Comparison of ENCODE assay signal across 8 mouse cellular contexts in the genomic region with DNA sequence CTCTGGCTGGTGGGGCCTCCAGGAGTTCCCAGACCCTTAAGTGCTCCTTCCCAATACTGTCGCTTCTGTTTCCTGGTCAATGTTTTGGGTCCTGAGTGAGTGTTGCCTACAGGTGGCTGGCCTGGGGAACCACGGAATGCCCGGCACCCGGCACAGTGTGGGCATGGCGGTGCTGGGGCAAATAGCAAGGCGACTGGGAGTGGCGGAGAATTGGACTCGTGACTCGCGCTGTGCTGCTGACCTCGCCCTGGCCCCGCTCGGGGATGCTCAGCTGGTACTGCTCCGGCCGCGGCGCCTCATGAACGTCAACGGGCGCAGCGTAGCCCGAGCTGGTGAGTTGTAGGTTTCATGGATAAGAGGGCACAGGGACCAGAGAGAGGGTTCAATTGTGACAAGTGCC. TPM values are rescaled to one million over a fixed set of nuclear protein-coding genes. Genes with fewer than 3 reads are reported as not detected.
A peak's percentile ranks its signal among the peaks of the same experiment; 100 is the strongest.
DNase-seq lines count a peak whose midpoint lies in the region; ATAC-seq lines count a peak whose summit lies in the region.

No protein-coding gene starts in this region.

- no peak for ATAC-seq in kidney, embryonic 16.5 days (ENCODE audit: low FRiP score, low TSS enrichment)
- ATAC-seq in midbrain, embryonic 14.5 days (ENCODE audit: low FRiP score, low TSS enrichment): no peak

- H3K9ac ChIP-seq in kidney, embryonic 16.5 days (replicated peaks; ENCODE audit: low read length): peak overlapping the region; percentile 55
- H3K9ac ChIP-seq in midbrain, embryonic 14.5 days (replicated peaks; ENCODE audit: low read length): peak overlapping the region; percentile 46; the same call in 1 of the 2 replicates

- no peaks in the 10 kb centered on the region for H3K36me3 ChIP-seq in kidney, embryonic 16.5 days (ENCODE audit: insufficient read depth, low read length)
- H3K36me3 ChIP-seq in hindbrain, embryonic 10.5 days: 0 out of 2 replicates have a peak, but pooled peaks cover 2% of the 10 kb centered on the region
- no peaks in the 10 kb centered on the region for H3K36me3 ChIP-seq in midbrain, embryonic 14.5 days (ENCODE audit: control insufficient read depth, insufficient read depth, low read length)

- DNase-seq in kidney, adult 9 months: no peak
- DNase-seq in NIH3T3 (ENCODE audit: low read depth): peak; percentile 53
- no peak for DNase-seq in hindbrain, embryonic 10.5 days (ENCODE audit: low spot score)
- DNase-seq in midbrain, embryonic 14.5 days: no peak
- no peak for DNase-seq in layer of hippocampus, adult 9-10 months (ENCODE audit: low spot score)
- no peak for DNase-seq in urinary bladder, postnatal 36 days (ENCODE audit: low spot score in 2 of 2)
- DNase-seq in yolk sac, embryonic 10.5 days (ENCODE audit: low spot score): no peak

- WGBS in kidney, embryonic 16.5 days: 10% methylated on average over 22 of the region's 22 CpGs
- WGBS in hindbrain, embryonic 10.5 days: 20% methylated on average over 22 of the region's 22 CpGs
- 19% methylated on average over 22 of the region's 22 CpGs for WGBS in midbrain, embryonic 14.5 days

- peak overlapping the region; percentile 67 for H3K4me3 ChIP-seq in kidney, embryonic 16.5 days (ENCODE audit: low read length)
- peak overlapping the region; percentile 71 for H3K4me3 ChIP-seq in hindbrain, embryonic 10.5 days
- peak overlapping the region; percentile 60 for H3K4me3 ChIP-seq in midbrain, embryonic 14.5 days (replicated peaks; ENCODE audit: low read depth, low read length)

- no peaks in the 10 kb centered on the region for H3K27me3 ChIP-seq in kidney, embryonic 16.5 days (ENCODE audit: insufficient read depth, low read length)
- H3K27me3 ChIP-seq in hindbrain, embryonic 10.5 days (ENCODE audit: insufficient read depth, poor library complexity, severe bottlenecking): peaks cover 20% of the 10 kb centered on the region
- H3K27me3 ChIP-seq in midbrain, embryonic 14.5 days (ENCODE audit: control insufficient read depth, insufficient read depth, low read length): no peaks in the 10 kb centered on the region

- no peaks in the 10 kb centered on the region for H3K9me3 ChIP-seq in kidney, embryonic 16.5 days (ENCODE audit: low read length)
- H3K9me3 ChIP-seq in hindbrain, embryonic 10.5 days: no peaks in the 10 kb centered on the region
- H3K9me3 ChIP-seq in midbrain, embryonic 14.5 days (ENCODE audit: control insufficient read depth, low read length): no peaks in the 10 kb centered on the region

- H3K4me1 ChIP-seq in kidney, embryonic 16.5 days (ENCODE audit: insufficient read depth, low read length): peaks cover 16% of the 10 kb centered on the region
- peaks cover 39% of the 10 kb centered on the region for H3K4me1 ChIP-seq in hindbrain, embryonic 10.5 days (replicated peaks)
- H3K4me1 ChIP-seq in midbrain, embryonic 14.5 days (ENCODE audit: control insufficient read depth, insufficient read depth, low read length): peaks cover 9% of the 10 kb centered on the region

- H3K27ac ChIP-seq in kidney, embryonic 16.5 days (ENCODE audit: low read length): no peak overlapping the region
- H3K27ac ChIP-seq in hindbrain, embryonic 10.5 days: no peak overlapping the region; the same call in 1 of the 2 replicates
- no peak overlapping the region for H3K27ac ChIP-seq in midbrain, embryonic 14.5 days (replicated peaks; ENCODE audit: low read depth, low read length)

- H3K4me2 ChIP-seq in kidney, embryonic 16.5 days (replicated peaks; ENCODE audit: low read depth, low read length): peak overlapping the region; percentile 82
- peak overlapping the region; percentile 77 for H3K4me2 ChIP-seq in midbrain, embryonic 14.5 days (ENCODE audit: low read length)

RNA-seq across cellular contexts. Expression of a gene that starts 0.6 kb away (rescaled TPM):
- polyA plus RNA-seq in kidney, embryonic 16.5 days (2015; fragmentation: Nextera tagmentation; extraction: Ambion mirVana): 6.1 and 6.8 TPM in 2 replicates
- polyA plus RNA-seq in hindbrain, embryonic 10.5 days (2016; fragmentation: Nextera tagmentation; extraction: Ambion mirVana): 5.7 and 7.2 TPM in 2 replicates
- 3.5 TPM in 2 replicates for polyA plus RNA-seq in midbrain, embryonic 14.5 days (2014; fragmentation: Nextera tagmentation; extraction: Ambion mirVana)

RNA-seq across cellular contexts. Expression of a gene that starts 0.8 kb away (rescaled TPM):
- 0.21 and 0.29 TPM in 2 replicates for polyA plus RNA-seq in kidney, embryonic 16.5 days (2015; fragmentation: Nextera tagmentation; extraction: Ambion mirVana)
- 0.31 and 0.73 TPM in 2 replicates for polyA plus RNA-seq in hindbrain, embryonic 10.5 days (2016; fragmentation: Nextera tagmentation; extraction: Ambion mirVana)
- polyA plus RNA-seq in midbrain, embryonic 14.5 days (2014; fragmentation: Nextera tagmentation; extraction: Ambion mirVana): 0.41 and 0.80 TPM in 2 replicates

RNA-seq across cellular contexts. Expression of a gene that starts 8.0 kb away (rescaled TPM):
- 0.29 and 0.32 TPM in 2 replicates for polyA plus RNA-seq in kidney, embryonic 16.5 days (2015; fragmentation: Nextera tagmentation; extraction: Ambion mirVana)
- polyA plus RNA-seq in hindbrain, embryonic 10.5 days (2016; fragmentation: Nextera tagmentation; extraction: Ambion mirVana): 1.1 and 1.2 TPM in 2 replicates
- 0.38 and 0.39 TPM in 2 replicates for polyA plus RNA-seq in midbrain, embryonic 14.5 days (2014; fragmentation: Nextera tagmentation; extraction: Ambion mirVana)

RNA-seq across cellular contexts. Expression of a gene that starts 19.2 kb away (rescaled TPM):
- 79.3 and 82.9 TPM in 2 replicates for polyA plus RNA-seq in kidney, embryonic 16.5 days (2015; fragmentation: Nextera tagmentation; extraction: Ambion mirVana)
- 56.9 and 61.6 TPM in 2 replicates for polyA plus RNA-seq in hindbrain, embryonic 10.5 days (2016; fragmentation: Nextera tagmentation; extraction: Ambion mirVana)
- 50.5 and 51.1 TPM in 2 replicates for polyA plus RNA-seq in midbrain, embryonic 14.5 days (2014; fragmentation: Nextera tagmentation; extraction: Ambion mirVana)

RNA-seq across cellular contexts. Expression of a gene that starts 35.4 kb away (rescaled TPM):
- polyA plus RNA-seq in kidney, embryonic 16.5 days (2015; fragmentation: Nextera tagmentation; extraction: Ambion mirVana): 0.16 TPM in 1 of 2 replicates, not detected in the other
- polyA plus RNA-seq in hindbrain, embryonic 10.5 days (2016; fragmentation: Nextera tagmentation; extraction: Ambion mirVana): 1.3 and 1.7 TPM in 2 replicates
- 3.2 and 4.6 TPM in 2 replicates for polyA plus RNA-seq in midbrain, embryonic 14.5 days (2014; fragmentation: Nextera tagmentation; extraction: Ambion mirVana)
